Mouse (Mus musculus) forebrain, embryonic 16.5 days (tissue): ENCODE data around the gene Prdx1. TPM values are rescaled to one million over a fixed set of nuclear protein-coding genes. Genes with fewer than 3 reads are reported as not detected.

Experiments used
- ATAC-seq: fragments of 200-750 bp; cut with Nextera tagmentation; 2 replicates; pipeline ENCODE4 v1.8.0; 2017; ENCODE audit warnings: mild to moderate bottlenecking, moderate library complexity
- H3K27ac ChIP-seq: fragments of 300-500 bp; sonication (generic); 2 replicates; pipeline ENCODE4 v1.5.1; 2014; ENCODE audit warnings: low read length, control low read depth
- H3K27me3 ChIP-seq: fragments of 300-500 bp; sonication (generic); replicated peaks from 2 replicates; pipeline ENCODE4 v1.6.1; 2014; ENCODE audit warnings: low read length; ENCODE audit not compliant: control insufficient read depth, insufficient read depth
- H3K36me3 ChIP-seq: fragments of 300-500 bp; sonication (generic); 2 replicates; pipeline ENCODE4 v1.6.1; 2014; ENCODE audit not compliant: control insufficient read depth, insufficient read depth
- H3K4me1 ChIP-seq: fragments of 300-500 bp; sonication (generic); replicated peaks from 2 replicates; pipeline ENCODE4 v1.6.1; 2014; ENCODE audit warnings: low read length; ENCODE audit not compliant: control insufficient read depth, insufficient read depth
- H3K4me2 ChIP-seq: fragments of 300-500 bp; sonication (generic); 2 replicates; pipeline ENCODE4 v1.6.1; 2014; ENCODE audit warnings: mild to moderate bottlenecking, low read length, control low read depth
- H3K4me3 ChIP-seq: fragments of 300-500 bp; sonication (generic); replicated peaks from 2 replicates; pipeline ENCODE4 v1.5.1; 2014; ENCODE audit warnings: mild to moderate bottlenecking, low read length, control low read depth
- H3K9ac ChIP-seq: fragments of 300-500 bp; sonication (generic); replicated peaks from 2 replicates; pipeline ENCODE4 v1.6.1; 2014; ENCODE audit warnings: low read depth, low read length, control low read depth
- H3K9me3 ChIP-seq: fragments of 300-500 bp; sonication (generic); 2 replicates; pipeline ENCODE4 v1.6.1; 2016; ENCODE audit warnings: low read length; ENCODE audit not compliant: control insufficient read depth
- WGBS: fragments of 180-500 bp; shearing (Covaris S2); extraction: QIAGEN DNeasy Blood & Tissue Kit; methylation state at CpG from one replicate; pipeline ENCODE4 v1.1.7; 2014; 5-methylcytosine and 5-hydroxymethylcytosine counted together
- polyA plus RNA-seq: library from polyadenylated mRNA; unstranded; fragments of >200 nt; fragmentation: Nextera tagmentation; extraction: Ambion mirVana; gene quantifications from 2 replicates; pipeline ENCODE4 v1.2.1, GENCODE M21; 2015

Prdx1 gene
- polyA plus RNA-seq, 1 experiment from 2014 or later, result 455 TPM

- H3K4me3 ChIP-seq, result no peak overlapping the region
- H3K36me3 ChIP-seq, result peaks cover 7% of the 10 kb centered on the region; the same call in 1 of the 2 replicates
- no peak for ATAC-seq
- no peaks in the 10 kb centered on the region for H3K27me3 ChIP-seq
- no peak overlapping the region for H3K27ac ChIP-seq
- peaks cover 19% of the 10 kb centered on the region for H3K4me1 ChIP-seq
- no peak overlapping the region for H3K9ac ChIP-seq
- no peak overlapping the region for H3K4me2 ChIP-seq
- WGBS, result 92% methylated on average over 4 of the region's 4 CpGs
- no peaks in the 10 kb centered on the region for H3K9me3 ChIP-seq
Measured at GRCm38 (mm10) chr4:116689309-116689876, 4.0 kb downstream of the Prdx1 start.

DNA sequence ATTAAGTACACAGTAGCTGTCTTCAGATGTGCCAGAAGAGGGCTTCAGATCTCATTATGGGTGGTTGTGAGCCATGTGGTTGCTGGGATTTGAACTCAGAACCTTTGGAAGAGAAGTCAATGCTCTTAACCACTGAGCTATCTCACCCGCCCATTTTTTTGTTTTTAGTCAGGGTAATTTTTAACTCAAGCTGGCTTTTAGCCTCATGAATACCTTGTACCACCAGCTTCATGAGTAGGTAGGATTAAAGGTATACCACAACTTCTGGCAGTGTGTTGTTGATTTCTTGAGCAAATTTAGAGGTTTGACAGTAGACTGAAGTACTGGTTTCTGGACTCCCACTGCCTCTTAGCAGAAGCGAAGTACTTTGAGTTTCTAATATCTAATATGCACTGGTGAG is 6.8 kb downstream of the Prdx1 start:
- Histone ChIP-seq H3K4me2 (no peak overlapping the region), H3K9ac (no peak overlapping the region), H3K9me3 (no peaks in the 10 kb centered on the region), H3K4me3 (no peak overlapping the region), H3K27ac (no peak overlapping the region), H3K4me1 (peaks cover 2% of the 10 kb centered on the region), H3K36me3 (peaks cover 15% of the 10 kb centered on the region), H3K27me3 (no peaks in the 10 kb centered on the region)
- ATAC-seq, result no peak
- 98% methylated on average over 2 of the region's 2 CpGs for WGBS

GRCm38 (mm10) chr4:116693785-116694184 is 8.4 kb downstream of the Prdx1 start:
- no peak for ATAC-seq
- Histone ChIP-seq H3K27me3 (no peaks in the 10 kb centered on the region), H3K4me2 (no peak overlapping the region), H3K36me3 (peaks cover 15% of the 10 kb centered on the region), H3K9me3 (no peaks in the 10 kb centered on the region), H3K4me3 (no peak overlapping the region), H3K9ac (no peak overlapping the region), H3K4me1 (no peaks in the 10 kb centered on the region), H3K27ac (no peak overlapping the region)
- WGBS, result 71% methylated on average over 2 of the region's 2 CpGs

DNA sequence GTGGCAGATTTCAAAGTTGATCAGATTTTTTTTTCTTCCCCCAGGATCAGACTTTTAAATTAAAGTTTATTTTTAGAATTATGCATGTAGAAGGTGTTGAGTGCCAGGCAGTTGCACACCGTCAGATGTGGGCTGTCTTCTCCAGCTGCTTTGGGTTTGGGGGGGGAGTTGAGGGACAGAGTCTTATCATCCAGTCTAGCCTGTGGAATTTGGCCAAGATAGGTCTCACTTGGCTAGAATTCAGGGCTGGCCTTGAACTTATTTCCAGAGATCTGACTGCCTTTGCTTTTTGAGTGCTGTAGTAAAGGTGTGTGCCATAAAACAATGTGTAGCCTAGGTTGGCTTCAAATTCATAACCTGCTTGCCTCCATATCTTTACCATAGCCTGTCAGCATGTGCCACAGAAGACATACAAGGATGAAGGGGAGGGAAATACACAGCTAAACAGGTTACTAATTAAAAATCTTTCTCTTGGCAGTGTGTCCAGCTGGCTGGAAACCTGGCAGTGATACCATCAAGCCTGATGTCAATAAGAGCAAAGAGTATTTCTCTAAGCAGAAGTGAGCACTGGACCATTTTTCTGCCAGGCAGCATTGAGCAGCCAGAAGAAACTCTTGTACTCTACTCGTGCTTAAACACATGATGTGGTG is 13.5 kb downstream of the Prdx1 start:
- ATAC-seq, result no peak
- WGBS, result 76% methylated on average over 2 of the region's 2 CpGs
- H3K36me3 ChIP-seq, result peaks cover 8% of the 10 kb centered on the region

GRCm38 (mm10) chr4:116700964-116701363 is 15.6 kb downstream of the Prdx1 start:
- Histone ChIP-seq H3K9me3 (no peaks in the 10 kb centered on the region), H3K36me3 (no peaks in the 10 kb centered on the region), H3K4me3 (no peak overlapping the region), H3K4me2 (no peak overlapping the region), H3K27me3 (no peaks in the 10 kb centered on the region), H3K4me1 (no peaks in the 10 kb centered on the region), H3K27ac (no peak overlapping the region), H3K9ac (no peak overlapping the region)
- ATAC-seq, result no peak
- 83% methylated on average over 1 of the region's 1 CpGs for WGBS

More for the DNA sequence above, 13.5 kb downstream of the Prdx1 start:
- Histone ChIP-seq H3K9ac (no peak overlapping the region), H3K27ac (no peak overlapping the region), H3K27me3 (no peaks in the 10 kb centered on the region), H3K4me3 (no peak overlapping the region), H3K4me2 (no peak overlapping the region), H3K9me3 (no peaks in the 10 kb centered on the region), H3K4me1 (no peaks in the 10 kb centered on the region)

- no peak for ATAC-seq
- Histone ChIP-seq H3K9ac (no peak overlapping the region), H3K4me2 (no peak overlapping the region), H3K27ac (no peak overlapping the region), H3K4me1 (peaks cover 5% of the 10 kb centered on the region), H3K27me3 (no peaks in the 10 kb centered on the region), H3K9me3 (no peaks in the 10 kb centered on the region), H3K36me3 (no peaks in the 10 kb centered on the region), H3K4me3 (no peak overlapping the region)
- 33% methylated on average over 6 of the region's 6 CpGs for WGBS
Measured at GRCm38 (mm10) chr4:116703804-116704203, 18.5 kb downstream of the Prdx1 start.

DNA sequence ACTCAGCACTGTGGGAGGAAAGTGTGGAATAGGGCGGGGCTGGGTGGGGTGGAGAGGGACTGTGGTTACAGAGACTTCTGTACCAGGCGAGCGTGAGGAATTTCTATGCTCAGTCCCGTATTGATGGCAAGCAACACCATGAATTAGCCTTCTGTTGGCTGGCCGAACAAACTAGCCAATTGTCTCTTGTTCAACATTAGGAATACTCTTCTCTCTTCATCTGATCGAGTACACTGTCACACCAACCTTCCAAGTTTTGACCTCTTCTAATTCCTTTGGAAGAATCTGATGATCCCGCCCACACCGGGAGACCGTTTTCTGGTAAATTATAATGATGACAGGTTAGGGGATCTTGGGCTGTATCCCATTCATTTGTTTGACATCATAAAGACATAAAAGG is 22.3 kb downstream of the Prdx1 start:
- Histone ChIP-seq H3K36me3 (no peaks in the 10 kb centered on the region), H3K4me2 (peak overlapping the region; percentile 70), H3K27me3 (no peaks in the 10 kb centered on the region), H3K9ac (peak overlapping the region; percentile 51), H3K4me1 (peaks cover 11% of the 10 kb centered on the region), H3K4me3 (peak overlapping the region; percentile 51), H3K27ac (no peak overlapping the region), H3K9me3 (no peaks in the 10 kb centered on the region)
- WGBS, result 21% methylated on average over 9 of the region's 9 CpGs
- ATAC-seq, result no peak; the same call in 1 of the 2 replicates

GRCm38 (mm10) chr4:116708201-116708764 is 22.9 kb downstream of the Prdx1 start, which contains the start of the genes Mmachc and Ccdc163:
Gene Mmachc (minus strand): TSS chr4:116708406.
Gene Ccdc163 (plus strand): TSS chr4:116708509.
- no peaks in the 10 kb centered on the region for H3K36me3 ChIP-seq
- peak within 1 kb of the TSS; percentile 70 for H3K4me2 ChIP-seq
- H3K27ac ChIP-seq, result no peak within 1 kb of the TSS
- peak within 1 kb of the TSS; percentile 53 for H3K9ac ChIP-seq
- peak within 1 kb of the TSS; percentile 51 for H3K4me3 ChIP-seq
- H3K9me3 ChIP-seq, result no peaks in the 10 kb centered on the region
- peak; percentile 99 for ATAC-seq
- peaks cover 11% of the 10 kb centered on the region for H3K4me1 ChIP-seq
- no peaks in the 10 kb centered on the region for H3K27me3 ChIP-seq
- 0% methylated on average over 29 of the region's 29 CpGs for WGBS

DNA sequence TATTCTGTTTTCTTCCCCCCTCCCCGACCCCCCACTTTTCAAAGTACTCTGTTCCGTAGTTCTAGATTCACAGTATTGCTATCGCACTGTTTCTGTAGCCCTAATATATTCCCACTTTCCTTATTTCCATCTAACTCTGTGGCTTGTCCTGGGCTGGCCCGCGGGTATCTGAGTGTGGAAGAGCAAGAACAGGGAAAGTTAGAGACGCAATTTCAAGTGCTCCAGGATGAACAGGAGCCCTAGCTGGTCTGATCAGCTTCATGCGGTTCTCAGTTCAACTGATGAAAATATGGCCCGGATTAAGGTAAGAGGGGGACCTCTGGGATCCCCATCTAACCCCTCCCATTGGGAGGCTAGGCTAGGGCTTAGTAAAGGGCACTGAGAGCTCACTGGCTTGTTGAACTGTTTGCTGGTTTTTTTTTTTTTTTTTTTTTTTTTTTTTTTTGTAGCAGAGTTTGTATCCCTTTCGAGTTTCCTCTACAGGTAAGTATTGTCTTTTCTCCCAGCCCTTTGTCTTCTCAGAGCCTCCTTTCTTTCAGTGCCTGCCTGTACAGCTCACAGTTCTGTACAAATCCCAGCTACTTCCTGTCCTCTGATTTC is 23.5 kb downstream of the Prdx1 start:
- 4% methylated on average over 9 of the region's 9 CpGs for WGBS
- Histone ChIP-seq H3K27ac (no peak overlapping the region), H3K4me1 (peaks cover 11% of the 10 kb centered on the region), H3K9me3 (no peaks in the 10 kb centered on the region), H3K36me3 (no peaks in the 10 kb centered on the region), H3K4me3 (peak overlapping the region; percentile 47), H3K27me3 (no peaks in the 10 kb centered on the region), H3K4me2 (peak overlapping the region; percentile 59), H3K9ac (peak overlapping the region; percentile 53)
- ATAC-seq, result no peak
